Mouse (Mus musculus): ENCODE results near the gene Akap11. TPM values are rescaled to one million over a fixed set of nuclear protein-coding genes. Genes with fewer than 3 reads are reported as not detected.

Akap11 gene
- 9.0 TPM for polyA plus RNA-seq (2012; fragmentation: generic; extraction: Trizol)
- long read RNA-seq, experiment 1, partial matches to known transcripts = 0 of 1 reads
- long read RNA-seq, experiment 1, other reads (novel, unspliced or antisense) = 1 of 1 reads
- long read RNA-seq, experiment 2, partial matches to known transcripts = 15 of 42 reads
- long read RNA-seq, experiment 2, other reads (novel, unspliced or antisense) = 23 of 42 reads

DNA sequence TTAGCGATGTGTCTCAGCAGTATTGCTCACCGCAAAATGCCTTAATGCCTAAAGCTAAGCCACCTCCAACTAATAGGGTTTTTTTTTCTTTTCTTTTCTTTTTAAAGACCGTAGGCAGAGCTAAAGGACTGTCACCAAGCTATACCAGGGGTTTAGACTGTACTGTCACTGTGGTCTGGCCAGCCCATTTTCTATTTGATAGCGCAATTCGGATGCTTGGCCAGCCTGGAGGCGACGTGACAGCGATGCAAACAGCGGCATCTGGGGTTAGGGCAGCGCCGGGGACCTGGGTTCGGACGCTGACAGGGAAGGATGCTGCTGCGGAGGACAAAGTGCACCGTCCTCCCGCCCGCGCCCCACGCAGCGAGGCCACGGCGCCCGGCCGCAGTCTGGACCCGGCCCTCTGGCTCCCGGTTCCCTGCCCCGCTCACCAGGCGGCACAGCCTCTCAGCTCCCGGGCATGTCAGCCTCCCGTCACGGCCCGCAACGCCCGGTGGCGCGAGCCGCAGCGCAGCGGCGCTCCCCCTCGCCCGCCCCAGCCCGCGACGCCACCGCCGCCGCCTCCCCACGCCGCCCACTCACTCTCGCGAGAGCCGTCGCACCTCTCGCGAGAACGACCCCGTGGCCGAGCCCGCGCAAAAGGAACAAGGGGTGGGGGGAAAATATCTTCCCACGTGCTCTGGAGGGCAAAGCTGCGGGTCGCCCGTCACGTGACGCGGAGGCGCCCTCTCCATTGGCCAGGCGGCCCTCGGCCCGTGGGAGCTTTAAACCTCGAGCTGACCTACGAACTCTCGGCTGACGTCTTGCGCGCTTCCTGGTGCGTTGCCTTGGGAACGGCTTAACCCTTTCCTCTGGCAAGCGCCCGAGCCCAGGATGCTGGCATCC is at the start of gene Akap11:
Gene Akap11 (minus strand): TSS at position 528 of the 885 bp plus-strand sequence.
- H3K79me2 ChIP-seq (ENCODE audit: control insufficient read depth, insufficient read depth) = peaks cover 51% of the 10 kb centered on the region
- H3K27me3 ChIP-seq (ENCODE audit: control insufficient read depth, insufficient read depth, insufficient read length) = no peaks in the 10 kb centered on the region
- H3K79me3 ChIP-seq (ENCODE audit: low read depth) = peaks cover 41% of the 10 kb centered on the region
- H3K36me3 ChIP-seq (ENCODE audit: control insufficient read depth, insufficient read depth) = no peaks in the 10 kb centered on the region
- peak within 1 kb of the TSS; percentile 81 for H3ac ChIP-seq (ENCODE audit: control insufficient read depth, insufficient read length, low read depth)
- peak within 1 kb of the TSS; percentile 68 for H3K4me3 ChIP-seq (ENCODE audit: insufficient read depth, poor library complexity, severe bottlenecking)
- TF ChIP-seq USF1 (IDR thresholded peaks at IDR 0.05; ENCODE audit: low read depth) = peak; percentile 99
- TF ChIP-seq CEBPB (IDR thresholded peaks at IDR 0.05; ENCODE audit: low read depth) = no peak
- TF ChIP-seq MAX (IDR thresholded peaks at IDR 0.05) = peak; percentile 98
- no peak for TF ChIP-seq MYOG (IDR thresholded peaks at IDR 0.05; ENCODE audit: control insufficient read depth, extremely low read depth, insufficient read length)
- TF ChIP-seq MYOD1 (IDR thresholded peaks at IDR 0.05; ENCODE audit: control insufficient read depth, insufficient read length, low read depth) = no peak

DNA sequence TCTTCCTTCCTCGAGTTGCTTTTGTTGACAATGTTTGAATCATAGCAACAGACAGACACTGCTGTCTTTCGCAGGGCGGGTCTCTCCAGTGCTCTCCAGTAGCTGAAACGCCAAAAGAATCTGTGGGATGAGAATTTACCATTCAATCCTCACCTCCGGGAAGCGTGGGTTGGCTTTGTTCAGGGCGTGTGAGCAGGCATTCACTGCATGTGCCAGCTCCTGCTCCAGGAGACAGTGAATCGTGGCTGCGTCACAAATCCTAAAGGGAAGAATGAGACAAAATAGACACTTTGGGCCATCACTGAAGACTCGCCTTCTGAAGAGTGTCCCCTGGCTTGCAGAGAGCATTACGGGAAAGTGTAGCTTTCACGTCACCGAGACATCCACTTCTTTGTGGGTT is 47.6 kb upstream of the Akap11 start:
- TF ChIP-seq CEBPB (IDR thresholded peaks at IDR 0.05; ENCODE audit: low read depth) (no peak), CTCF (IDR thresholded peaks at IDR 0.05; ENCODE audit: control insufficient read depth, insufficient read depth, insufficient read length) (no peak)
- Histone ChIP-seq H3K36me3 (ENCODE audit: control insufficient read depth, insufficient read depth) (peaks cover 6% of the 10 kb centered on the region), H3K27me3 (ENCODE audit: control insufficient read depth, insufficient read depth, insufficient read length) (no peaks in the 10 kb centered on the region), H3ac (ENCODE audit: control insufficient read depth, insufficient read length, low read depth) (no peak overlapping the region), H3K4me3 (ENCODE audit: insufficient read depth, poor library complexity, severe bottlenecking) (no peak overlapping the region), H3K79me3 (ENCODE audit: low read depth) (no peaks in the 10 kb centered on the region), H3K79me2 (ENCODE audit: control insufficient read depth, insufficient read depth) (no peaks in the 10 kb centered on the region)

DNA sequence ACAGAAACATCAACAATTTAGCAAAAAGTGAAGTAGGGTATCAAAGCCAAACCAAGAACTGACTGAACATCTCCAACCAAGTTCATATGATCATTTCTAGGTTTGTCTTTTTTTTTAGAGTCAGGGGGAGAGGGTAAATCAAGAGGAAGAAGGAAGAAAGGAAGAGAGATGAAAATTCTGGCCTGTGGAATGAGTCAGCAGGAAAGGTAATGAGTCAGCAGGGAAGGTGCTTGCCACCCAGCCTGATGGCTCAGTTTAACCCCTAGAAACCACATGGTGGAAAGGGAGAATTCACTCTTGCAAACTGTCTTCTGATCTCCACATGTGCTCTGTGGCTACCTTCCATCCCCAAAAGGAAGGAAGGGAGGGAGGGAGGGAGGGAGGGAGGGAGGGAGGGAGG is 46.6 kb upstream of the Akap11 start:
- H3K79me2 ChIP-seq (ENCODE audit: control insufficient read depth, insufficient read depth) = no peaks in the 10 kb centered on the region
- H3K79me3 ChIP-seq (ENCODE audit: low read depth) = no peaks in the 10 kb centered on the region
- H3ac ChIP-seq (ENCODE audit: control insufficient read depth, insufficient read length, low read depth) = no peak overlapping the region
- peak; percentile 28 for TF ChIP-seq MAX (IDR thresholded peaks at IDR 0.05)
- no peak for TF ChIP-seq CEBPB (IDR thresholded peaks at IDR 0.05; ENCODE audit: low read depth)
- H3K36me3 ChIP-seq (ENCODE audit: control insufficient read depth, insufficient read depth) = peaks cover 6% of the 10 kb centered on the region
- no peaks in the 10 kb centered on the region for H3K27me3 ChIP-seq (ENCODE audit: control insufficient read depth, insufficient read depth, insufficient read length)
- H3K4me3 ChIP-seq (ENCODE audit: insufficient read depth, poor library complexity, severe bottlenecking) = no peak overlapping the region

DNA sequence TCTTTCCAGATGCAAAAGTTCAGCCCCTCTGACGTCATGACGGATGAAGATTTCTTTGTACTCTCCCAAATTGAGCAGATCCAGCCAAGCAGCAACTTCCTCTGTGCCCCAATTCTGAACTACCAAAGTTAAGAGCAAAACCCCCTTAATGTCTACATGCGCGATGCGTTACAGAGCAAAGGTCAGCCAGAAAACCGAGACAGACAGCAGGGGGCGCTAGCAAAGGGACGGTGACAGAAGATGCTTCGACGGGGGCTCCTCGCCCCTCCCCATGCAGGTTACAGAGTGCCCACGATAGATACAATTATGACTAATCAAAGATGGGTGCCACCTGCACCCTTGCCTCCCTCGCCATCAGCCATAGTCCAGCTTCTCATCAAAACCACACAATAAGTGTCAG is 39.3 kb upstream of the Akap11 start:
- Histone ChIP-seq H3K79me3 (ENCODE audit: low read depth) (no peaks in the 10 kb centered on the region), H3K36me3 (ENCODE audit: control insufficient read depth, insufficient read depth) (no peaks in the 10 kb centered on the region), H3K4me3 (ENCODE audit: insufficient read depth, poor library complexity, severe bottlenecking) (no peak overlapping the region), H3K27me3 (ENCODE audit: control insufficient read depth, insufficient read depth, insufficient read length) (no peaks in the 10 kb centered on the region), H3K79me2 (ENCODE audit: control insufficient read depth, insufficient read depth) (no peaks in the 10 kb centered on the region), H3ac (ENCODE audit: control insufficient read depth, insufficient read length, low read depth) (no peak overlapping the region)
- TF ChIP-seq CTCF (IDR thresholded peaks at IDR 0.05; ENCODE audit: control insufficient read depth, insufficient read depth, insufficient read length) (no peak), MAX (IDR thresholded peaks at IDR 0.05) (no peak), USF1 (IDR thresholded peaks at IDR 0.05; ENCODE audit: low read depth) (no peak), MYOD1 (IDR thresholded peaks at IDR 0.05; ENCODE audit: control insufficient read depth, insufficient read length, low read depth) (no peak), MYOG (IDR thresholded peaks at IDR 0.05; ENCODE audit: control insufficient read depth, extremely low read depth, insufficient read length) (no peak), FOSL1 (IDR thresholded peaks at IDR 0.05; ENCODE audit: insufficient read depth, low read length, poor library complexity, severe bottlenecking) (no peak), CEBPB (IDR thresholded peaks at IDR 0.05; ENCODE audit: low read depth) (no peak)

DNA sequence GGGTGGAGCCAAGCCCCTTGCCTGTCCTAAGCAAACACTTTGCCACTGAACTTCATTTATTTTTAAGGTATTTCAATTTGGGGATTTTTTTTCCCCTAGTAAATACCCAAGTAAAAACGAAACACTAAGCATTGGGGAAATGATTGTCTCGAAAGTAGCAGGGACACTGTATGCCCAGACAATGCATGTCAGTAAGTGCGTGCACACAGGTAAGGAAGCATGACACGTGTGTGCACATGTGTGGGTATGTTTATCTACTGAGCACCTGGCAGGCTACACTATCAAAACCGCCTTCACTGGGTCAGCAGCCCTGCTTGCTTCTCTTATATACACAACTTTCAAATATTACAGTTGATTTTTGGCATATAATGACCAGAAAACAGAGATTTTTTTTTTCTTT is 31.8 kb upstream of the Akap11 start:
- Histone ChIP-seq H3K79me3 (ENCODE audit: low read depth) (no peaks in the 10 kb centered on the region), H3K27me3 (ENCODE audit: control insufficient read depth, insufficient read depth, insufficient read length) (no peaks in the 10 kb centered on the region), H3K4me3 (ENCODE audit: insufficient read depth, poor library complexity, severe bottlenecking) (no peak overlapping the region), H3ac (ENCODE audit: control insufficient read depth, insufficient read length, low read depth) (no peak overlapping the region), H3K79me2 (ENCODE audit: control insufficient read depth, insufficient read depth) (no peaks in the 10 kb centered on the region), H3K36me3 (ENCODE audit: control insufficient read depth, insufficient read depth) (peaks cover 4% of the 10 kb centered on the region)
- TF ChIP-seq FOSL1 (IDR thresholded peaks at IDR 0.05; ENCODE audit: insufficient read depth, low read length, poor library complexity, severe bottlenecking) (no peak), USF1 (IDR thresholded peaks at IDR 0.05; ENCODE audit: low read depth) (no peak)

DNA sequence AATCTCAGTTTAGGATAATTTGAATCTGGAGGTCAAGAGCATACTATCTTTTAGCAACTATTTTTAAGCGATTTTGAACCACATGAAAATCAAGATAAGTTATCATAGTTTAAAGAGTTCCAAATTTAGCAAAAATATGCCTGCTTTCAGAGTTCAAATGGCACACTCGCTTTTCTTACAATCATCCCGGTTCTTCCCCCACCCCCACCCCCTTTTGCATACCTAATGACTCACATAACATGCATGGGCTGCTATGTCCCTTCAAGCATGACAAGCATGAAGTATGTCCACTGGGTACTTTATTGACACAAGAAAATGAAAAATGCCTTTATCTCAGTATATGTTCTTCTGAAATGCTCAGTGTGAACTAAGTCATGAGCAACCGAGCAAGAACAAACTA is 29.8 kb upstream of the Akap11 start:
- peaks cover 4% of the 10 kb centered on the region for H3K36me3 ChIP-seq (ENCODE audit: control insufficient read depth, insufficient read depth)
- H3ac ChIP-seq (ENCODE audit: control insufficient read depth, insufficient read length, low read depth) = no peak overlapping the region
- no peaks in the 10 kb centered on the region for H3K79me2 ChIP-seq (ENCODE audit: control insufficient read depth, insufficient read depth)
- TF ChIP-seq CEBPB (IDR thresholded peaks at IDR 0.05; ENCODE audit: low read depth) (no peak), MAX (IDR thresholded peaks at IDR 0.05) (no peak), USF1 (IDR thresholded peaks at IDR 0.05; ENCODE audit: low read depth) (no peak), FOSL1 (IDR thresholded peaks at IDR 0.05; ENCODE audit: insufficient read depth, low read length, poor library complexity, severe bottlenecking) (no peak), MYOD1 (IDR thresholded peaks at IDR 0.05; ENCODE audit: control insufficient read depth, insufficient read length, low read depth) (no peak), MYOG (IDR thresholded peaks at IDR 0.05; ENCODE audit: control insufficient read depth, extremely low read depth, insufficient read length) (no peak), CTCF (IDR thresholded peaks at IDR 0.05; ENCODE audit: control insufficient read depth, insufficient read depth, insufficient read length) (no peak)
- no peak overlapping the region for H3K4me3 ChIP-seq (ENCODE audit: insufficient read depth, poor library complexity, severe bottlenecking)
- no peaks in the 10 kb centered on the region for H3K79me3 ChIP-seq (ENCODE audit: low read depth)
- no peaks in the 10 kb centered on the region for H3K27me3 ChIP-seq (ENCODE audit: control insufficient read depth, insufficient read depth, insufficient read length)

All from C2C12 (cell line).